Mouse (Mus musculus): ENCODE measurements around the gene Rxrb. TPM values are rescaled to one million over a fixed set of nuclear protein-coding genes. Genes with fewer than 3 reads are reported as not detected.

The Rxrb gene
- polyA plus RNA-seq, 2 experiments: 6.0 to 16.5 TPM

DNA sequence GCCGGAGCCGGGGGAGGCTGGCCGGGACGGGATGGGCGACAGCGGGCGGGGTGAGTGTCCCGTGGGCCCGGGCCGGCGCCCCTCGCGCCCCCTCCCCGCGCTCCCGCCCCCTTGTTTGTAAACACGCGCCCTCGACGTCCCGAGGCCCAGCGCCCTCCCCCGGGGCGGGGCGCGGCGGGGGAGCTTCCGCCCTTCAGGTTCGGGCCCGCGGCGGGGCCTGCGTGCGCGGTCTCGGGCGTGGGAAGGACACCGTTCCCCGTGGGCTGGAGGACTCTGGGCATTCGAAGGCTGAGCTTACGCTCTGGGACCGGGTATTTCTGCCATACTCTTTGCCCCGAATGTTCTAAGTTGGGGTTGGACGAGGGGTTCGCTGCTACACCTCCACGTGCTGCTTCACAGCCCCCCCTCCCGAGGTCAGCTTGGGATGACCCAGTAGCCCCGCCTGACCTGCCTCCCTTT, 591 bp downstream of the Rxrb start:
- ATAC-seq (ENCODE audit: insufficient read depth) (peak; percentile 40), DNase-seq (ENCODE audit: low read depth in 3 of 3, low spot score in 3 of 3) (peak; percentile 51 to 60 (median 55))
- WGBS (ENCODE audit: insufficient replicate concordance): 1% methylated on average over 44 of the region's 48 CpGs
- Histone ChIP-seq H3K4me1 (replicated peaks; ENCODE audit: control insufficient read depth in 2 of 2, insufficient read depth in 2 of 2, low read length in 1 of 2) (peaks cover 5 to 23% of the 10 kb centered on the region in 2 experiments), H3K9ac (replicated peaks) (peak overlapping the region; percentile 83), H3K27me3 (ENCODE audit: control insufficient read depth, insufficient read depth, low read length) (no peaks in the 10 kb centered on the region), H3K4me2 (ENCODE audit: low read depth) (peak overlapping the region; percentile 87), H3K27ac (peak overlapping the region; percentile 73), H3K36me3 (replicated peaks; ENCODE audit: control insufficient read depth, insufficient read depth, low read depth) (peaks cover 15% of the 10 kb centered on the region), H3K9me3 (ENCODE audit: control insufficient read depth, low read length) (no peaks in the 10 kb centered on the region), H3K4me3 (ENCODE audit: insufficient read depth in 1 of 2, low read depth in 2 of 2, low read length in 2 of 2) (peak overlapping the region; percentile 82 to 86)
- TF ChIP-seq EP300 (IDR thresholded peaks at IDR 0.05; ENCODE audit: low read depth) (no peak), CTCF (IDR thresholded peaks at IDR 0.05; ENCODE audit: low read depth) (no peak)

DNA sequence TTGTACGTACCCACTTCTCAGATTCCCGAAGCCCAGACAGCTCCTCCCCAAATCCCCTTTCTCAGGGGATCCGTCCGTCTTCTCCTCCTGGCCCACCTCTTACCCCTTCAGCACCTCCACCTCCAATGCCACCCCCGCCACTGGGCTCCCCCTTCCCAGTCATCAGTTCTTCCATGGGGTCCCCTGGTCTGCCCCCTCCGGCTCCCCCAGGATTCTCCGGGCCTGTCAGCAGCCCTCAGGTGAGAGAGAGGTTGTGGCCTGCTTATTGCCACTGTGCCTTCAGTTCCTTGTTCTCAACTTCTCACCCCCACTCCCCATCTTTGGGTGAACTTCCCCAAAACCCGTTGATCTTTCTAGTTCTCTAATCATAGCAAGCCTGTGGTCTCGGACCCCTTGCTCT, 1.2 kb downstream of the Rxrb start:
- Histone ChIP-seq H3K4me1 (replicated peaks; ENCODE audit: control insufficient read depth in 2 of 2, insufficient read depth in 2 of 2, low read length in 1 of 2) (peaks cover 5 to 22% of the 10 kb centered on the region in 2 experiments; a peak in 3 of 4 replicates), H3K4me2 (ENCODE audit: low read depth) (peak overlapping the region; percentile 87), H3K9me3 (ENCODE audit: control insufficient read depth, low read length) (no peaks in the 10 kb centered on the region), H3K36me3 (replicated peaks; ENCODE audit: control insufficient read depth, insufficient read depth, low read depth) (peaks cover 15% of the 10 kb centered on the region), H3K4me3 (ENCODE audit: insufficient read depth in 1 of 2, low read depth in 2 of 2, low read length in 2 of 2) (peak overlapping the region; percentile 82 to 86), H3K27me3 (ENCODE audit: control insufficient read depth, insufficient read depth, low read length) (no peaks in the 10 kb centered on the region), H3K9ac (replicated peaks) (peak overlapping the region; percentile 83), H3K27ac (no peak overlapping the region; the same call in 1 of the 2 replicates)
- 15% methylated on average over 9 of the region's 9 CpGs for WGBS (ENCODE audit: insufficient replicate concordance)
- ATAC-seq (ENCODE audit: insufficient read depth) (no peak), DNase-seq (ENCODE audit: low read depth in 3 of 3, low spot score in 3 of 3) (no peak)
- TF ChIP-seq EP300 (IDR thresholded peaks at IDR 0.05; ENCODE audit: low read depth) (no peak), CTCF (IDR thresholded peaks at IDR 0.05; ENCODE audit: low read depth) (no peak)

DNA sequence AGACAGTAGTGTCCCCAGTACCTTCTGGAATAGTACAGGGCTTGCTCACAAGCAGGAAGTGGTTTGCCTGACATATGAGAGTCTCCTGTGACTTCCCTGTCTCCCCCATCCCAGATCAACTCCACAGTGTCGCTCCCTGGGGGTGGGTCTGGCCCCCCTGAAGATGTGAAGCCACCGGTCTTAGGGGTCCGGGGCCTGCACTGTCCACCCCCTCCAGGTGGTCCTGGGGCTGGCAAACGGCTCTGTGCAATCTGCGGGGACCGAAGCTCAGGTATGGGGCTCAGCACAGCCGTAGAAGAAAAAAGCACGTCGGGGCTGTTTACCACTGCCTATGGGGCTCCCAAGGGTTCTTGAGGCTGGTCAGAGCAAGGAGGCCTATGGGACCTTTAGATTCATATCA, 1.8 kb downstream of the Rxrb start:
- DNase-seq (ENCODE audit: low read depth in 3 of 3, low spot score in 3 of 3): no peak
- no peak for ATAC-seq (ENCODE audit: insufficient read depth)
- Histone ChIP-seq H3K27me3 (ENCODE audit: control insufficient read depth, insufficient read depth, low read length) (no peaks in the 10 kb centered on the region), H3K27ac (no peak overlapping the region), H3K4me2 (ENCODE audit: low read depth) (peak overlapping the region; percentile 87), H3K4me1 (replicated peaks; ENCODE audit: control insufficient read depth in 2 of 2, insufficient read depth in 2 of 2, low read length in 1 of 2) (peaks cover 5 to 17% of the 10 kb centered on the region in 2 experiments; a peak in 3 of 4 replicates), H3K4me3 (ENCODE audit: insufficient read depth in 1 of 2, low read depth in 2 of 2, low read length in 2 of 2) (peak overlapping the region; percentile 82 to 86; a peak in 2 of 4 replicates), H3K9ac (replicated peaks) (no peak overlapping the region; the same call in 1 of the 2 replicates), H3K9me3 (ENCODE audit: control insufficient read depth, low read length) (no peaks in the 10 kb centered on the region), H3K36me3 (replicated peaks; ENCODE audit: control insufficient read depth, insufficient read depth, low read depth) (peaks cover 13% of the 10 kb centered on the region)
- no peak for TF ChIP-seq EP300 (IDR thresholded peaks at IDR 0.05; ENCODE audit: low read depth)
- no peak for TF ChIP-seq CTCF (IDR thresholded peaks at IDR 0.05; ENCODE audit: low read depth)
- WGBS (ENCODE audit: insufficient replicate concordance): 80% methylated on average over 9 of the region's 9 CpGs

DNA sequence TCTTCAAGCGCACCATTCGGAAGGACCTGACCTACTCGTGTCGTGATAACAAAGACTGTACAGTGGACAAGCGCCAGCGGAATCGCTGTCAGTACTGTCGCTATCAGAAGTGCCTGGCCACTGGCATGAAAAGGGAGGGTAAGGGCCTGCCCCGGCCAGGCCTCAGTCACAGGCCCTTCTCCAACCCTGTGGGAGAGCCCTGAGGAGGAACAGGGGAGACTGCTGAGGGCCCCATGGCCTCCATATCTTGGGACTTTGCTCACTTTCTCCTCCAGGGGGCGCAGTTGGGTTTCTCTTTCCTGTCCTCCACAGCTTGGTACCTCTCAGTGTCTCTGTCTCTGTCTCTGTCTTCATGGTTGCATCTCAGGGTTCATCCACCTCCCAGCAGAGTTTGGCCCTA, 2.5 kb downstream of the Rxrb start:
- Histone ChIP-seq H3K27me3 (ENCODE audit: control insufficient read depth, insufficient read depth, low read length) (peaks cover 1% of the 10 kb centered on the region; the same call in 1 of the 2 replicates), H3K36me3 (replicated peaks; ENCODE audit: control insufficient read depth, insufficient read depth, low read depth) (peaks cover 9% of the 10 kb centered on the region), H3K9me3 (ENCODE audit: control insufficient read depth, low read length) (no peaks in the 10 kb centered on the region), H3K9ac (replicated peaks) (no peak overlapping the region), H3K4me1 (replicated peaks; ENCODE audit: control insufficient read depth in 2 of 2, insufficient read depth in 2 of 2, low read length in 1 of 2) (peaks cover 5 to 17% of the 10 kb centered on the region in 2 experiments; a peak in 3 of 4 replicates), H3K27ac (no peak overlapping the region), H3K4me3 (ENCODE audit: insufficient read depth in 1 of 2, low read depth in 2 of 2, low read length in 2 of 2) (no peak overlapping the region), H3K4me2 (ENCODE audit: low read depth) (no peak overlapping the region)
- DNase-seq (ENCODE audit: low read depth in 3 of 3, low spot score in 3 of 3): peak; percentile 54 to 64 (median 54)
- 66% methylated on average over 10 of the region's 10 CpGs for WGBS (ENCODE audit: insufficient replicate concordance)
- ATAC-seq (ENCODE audit: insufficient read depth): no peak
- TF ChIP-seq CTCF (IDR thresholded peaks at IDR 0.05; ENCODE audit: low read depth) (peak; percentile 89), EP300 (IDR thresholded peaks at IDR 0.05; ENCODE audit: low read depth) (no peak)

DNA sequence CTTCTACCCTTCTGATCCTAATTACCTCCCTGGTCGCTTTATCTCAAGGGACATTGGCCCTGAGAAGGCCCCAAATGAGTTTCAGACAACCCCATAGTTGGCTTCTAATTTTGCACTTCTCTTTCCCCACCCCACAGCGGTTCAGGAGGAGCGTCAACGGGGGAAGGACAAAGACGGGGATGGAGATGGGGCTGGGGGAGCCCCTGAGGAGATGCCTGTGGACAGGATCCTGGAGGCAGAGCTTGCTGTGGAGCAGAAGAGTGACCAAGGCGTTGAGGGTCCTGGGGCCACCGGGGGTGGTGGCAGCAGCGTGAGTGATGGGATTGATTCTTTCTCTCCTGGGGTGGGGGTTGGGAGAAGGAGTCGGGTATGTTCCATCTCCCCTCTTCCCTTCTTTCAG, 3.9 kb downstream of the Rxrb start:
- Histone ChIP-seq H3K27ac (no peak overlapping the region), H3K9me3 (ENCODE audit: control insufficient read depth, low read length) (no peaks in the 10 kb centered on the region), H3K36me3 (replicated peaks; ENCODE audit: control insufficient read depth, insufficient read depth, low read depth) (peaks cover 4% of the 10 kb centered on the region), H3K4me2 (ENCODE audit: low read depth) (no peak overlapping the region), H3K27me3 (ENCODE audit: control insufficient read depth, insufficient read depth, low read length) (peaks cover 6% of the 10 kb centered on the region), H3K9ac (replicated peaks) (no peak overlapping the region), H3K4me3 (ENCODE audit: insufficient read depth in 1 of 2, low read depth in 2 of 2, low read length in 2 of 2) (no peak overlapping the region), H3K4me1 (replicated peaks; ENCODE audit: control insufficient read depth in 2 of 2, insufficient read depth in 2 of 2, low read length in 1 of 2) (peaks cover 0 to 9% of the 10 kb centered on the region in 2 experiments; a peak in 2 of 4 replicates)
- ATAC-seq (ENCODE audit: insufficient read depth) (no peak), DNase-seq (ENCODE audit: low read depth in 3 of 3, low spot score in 3 of 3) (no peak)
- 88% methylated on average over 9 of the region's 9 CpGs for WGBS (ENCODE audit: insufficient replicate concordance)
- TF ChIP-seq EP300 (IDR thresholded peaks at IDR 0.05; ENCODE audit: low read depth) (no peak), CTCF (IDR thresholded peaks at IDR 0.05; ENCODE audit: low read depth) (no peak)

Measured in liver, embryonic 14.5 days (tissue).